Mouse (Mus musculus): Measurements from ENCODE around the gene Gse1.
A peak's percentile ranks its signal among the peaks of the same experiment; 100 is the strongest.

Gene Gse1

GRCm38 (mm10) chr8:120525832-120526231 lies 297.6 kb downstream of the Gse1 start:
- DNase-seq: no peak

GRCm38 (mm10) chr8:120526577-120526976 lies 298.3 kb downstream of the Gse1 start:
- no peak for DNase-seq

- no peak for DNase-seq
Observed at GRCm38 (mm10) chr8:120528332-120528731, 300.1 kb downstream of the Gse1 start.

GRCm38 (mm10) chr8:120529226-120529625 lies 301.0 kb downstream of the Gse1 start:
- DNase-seq: no peak

GRCm38 (mm10) chr8:120530954-120531656 lies 302.8 kb downstream of the Gse1 start:
- DNase-seq: no peak

GRCm38 (mm10) chr8:120531775-120532516 lies 303.7 kb downstream of the Gse1 start:
- DNase-seq: no peak

- no peak for DNase-seq
Observed at GRCm38 (mm10) chr8:120532517-120533215, 304.4 kb downstream of the Gse1 start.

- DNase-seq: no peak
Observed at GRCm38 (mm10) chr8:120533380-120533779, 305.1 kb downstream of the Gse1 start.

- DNase-seq: no peak
Observed at GRCm38 (mm10) chr8:120534080-120534479, 305.8 kb downstream of the Gse1 start.

GRCm38 (mm10) chr8:120534504-120535368 lies 306.5 kb downstream of the Gse1 start:
- peak; percentile 83 for DNase-seq

- peak; percentile 61 for DNase-seq
Observed at GRCm38 (mm10) chr8:120535452-120536305, 307.4 kb downstream of the Gse1 start.

- peak; percentile 52 for DNase-seq
Observed at GRCm38 (mm10) chr8:120536306-120537206, 308.3 kb downstream of the Gse1 start.

- peak; percentile 89 for DNase-seq
Observed at GRCm38 (mm10) chr8:120537207-120537817, 309.1 kb downstream of the Gse1 start.

GRCm38 (mm10) chr8:120537818-120538396 lies 309.7 kb downstream of the Gse1 start:
- peak; percentile 75 for DNase-seq

- peak; percentile 92 for DNase-seq
Observed at GRCm38 (mm10) chr8:120538397-120539240, 310.4 kb downstream of the Gse1 start.

- no peak for DNase-seq
Observed at GRCm38 (mm10) chr8:120539381-120539774, 311.1 kb downstream of the Gse1 start.

- no peak for DNase-seq
Observed at GRCm38 (mm10) chr8:120539775-120540625, 311.7 kb downstream of the Gse1 start.

- DNase-seq: no peak
Observed at GRCm38 (mm10) chr8:120542995-120543394, 314.7 kb downstream of the Gse1 start.
